Mouse (Mus musculus) CH12.LX (cell line): Measurements from ENCODE around the gene Trmt61a. TPM values are rescaled to one million over a fixed set of nuclear protein-coding genes. Genes with fewer than 3 reads are reported as not detected.

Experiments used
- DNase-seq: peaks from one replicate; pipeline ENCODE4 v3.0.0-alpha.2; 2013; ENCODE audit errors: extremely low read depth
- H3K27ac ChIP-seq: 2 replicates; pipeline ENCODE4 v1.5.1; 2012; ENCODE audit warnings: low read depth, mild to moderate bottlenecking, control low read depth, moderate library complexity; ENCODE audit not compliant: insufficient read depth
- H3K27me3 ChIP-seq: replicated peaks from 2 replicates; pipeline ENCODE3; 2012; ENCODE audit warnings: inconsistent platforms
- H3K36me3 ChIP-seq, 2 experiments: replicated peaks in 1 of 2; 2 replicates each; pipeline versions ENCODE3 to v1.6.1; 2012; ENCODE audit warnings: inconsistent platforms in 1 of 2, low read length in 1 of 2, mild to moderate bottlenecking in 1 of 2, mixed read lengths in 1 of 2, moderate library complexity in 1 of 2; ENCODE audit not compliant: control insufficient read depth in 1 of 2, insufficient read depth in 1 of 2
- H3K4me1 ChIP-seq, 2 experiments: 2 replicates each; pipeline ENCODE4 v1.6.1; 2012; ENCODE audit warnings: inconsistent platforms in 1 of 2, moderate library complexity in 1 of 2; ENCODE audit not compliant: insufficient read depth in 2 of 2, control insufficient read depth in 1 of 2
- H3K4me2 ChIP-seq: 2 replicates; pipeline ENCODE4 v1.6.1; 2012; ENCODE audit warnings: low read depth, mild to moderate bottlenecking, control low read depth; ENCODE audit not compliant: poor library complexity, insufficient read depth, severe bottlenecking
- H3K4me3 ChIP-seq, 3 experiments: fragments of 150-350 bp in 1 of 3; sonication (generic) in 1 of 3; replicated peaks in 1 of 3; 2 replicates each; pipeline versions ENCODE3 to v1.5.1; 2011 to 2012; ENCODE audit warnings: low read depth in 2 of 3, low read length in 2 of 3, mild to moderate bottlenecking in 2 of 3, moderate library complexity in 2 of 3, control low read depth in 1 of 3, improper control_type of control experiment in 1 of 3, inconsistent platforms in 1 of 3, mixed read lengths in 1 of 3; ENCODE audit not compliant: poor library complexity in 1 of 3
- H3K79me2 ChIP-seq: replicated peaks from 2 replicates; pipeline ENCODE4 v1.6.1; 2012; ENCODE audit warnings: mild to moderate bottlenecking, moderate library complexity; ENCODE audit not compliant: control insufficient read depth, poor library complexity, insufficient read depth, severe bottlenecking; ENCODE audit errors: extremely low read depth
- H3K9ac ChIP-seq: 2 replicates; pipeline ENCODE4 v1.6.1; 2012; ENCODE audit warnings: low read depth, mild to moderate bottlenecking, control low read depth, moderate library complexity; ENCODE audit not compliant: insufficient read depth
- H3K9me3 ChIP-seq: replicated peaks from 2 replicates; pipeline ENCODE3; 2012; ENCODE audit warnings: low read length, inconsistent platforms, mixed read lengths
- BHLHE40 ChIP-seq: IDR thresholded peaks from 2 replicates; pipeline ENCODE4 v1.6.1; 2011; ENCODE audit warnings: mild to moderate bottlenecking, low read depth, low read length, improper control_type of control experiment
- E2F4 ChIP-seq: IDR thresholded peaks from 2 replicates; pipeline ENCODE4 v1.6.1; 2011; ENCODE audit warnings: low read depth, low read length, improper control_type of control experiment; ENCODE audit not compliant: insufficient replicate concordance
- ELF1 ChIP-seq: IDR thresholded peaks from 2 replicates; pipeline ENCODE4 v1.6.1; 2014; ENCODE audit warnings: low read depth, mild to moderate bottlenecking, inconsistent platforms, low read length, improper control_type of control experiment
- GABPA ChIP-seq: IDR thresholded peaks from 2 replicates; pipeline ENCODE4 v1.6.1; 2012; ENCODE audit warnings: low read depth, low read length, improper control_type of control experiment, inconsistent platforms; ENCODE audit not compliant: insufficient replicate concordance
- JUN ChIP-seq: IDR thresholded peaks from 2 replicates; pipeline ENCODE4 v1.6.1; 2011; ENCODE audit warnings: low read depth, mild to moderate bottlenecking, low read length, improper control_type of control experiment, moderate library complexity; ENCODE audit not compliant: insufficient read depth
- JUND ChIP-seq: conservative IDR thresholded peaks from 2 replicates; pipeline ENCODE4 v1.6.1; 2011; ENCODE audit warnings: low read depth, low read length, improper control_type of control experiment
- KAT2A ChIP-seq: IDR thresholded peaks from 2 replicates; pipeline ENCODE4 v1.6.1; 2012; ENCODE audit warnings: low read length, improper control_type of control experiment, inconsistent platforms; ENCODE audit not compliant: insufficient replicate concordance
- MAFK ChIP-seq: IDR thresholded peaks from 2 replicates; pipeline ENCODE4 v1.6.1; 2011; ENCODE audit warnings: low read length, improper control_type of control experiment; ENCODE audit not compliant: insufficient replicate concordance
- MAZ ChIP-seq: IDR thresholded peaks from 2 replicates; pipeline ENCODE4 v1.6.1; 2012; ENCODE audit warnings: low read depth, mild to moderate bottlenecking, inconsistent platforms, low read length, improper control_type of control experiment, moderate library complexity
- POLR2A ChIP-seq: IDR thresholded peaks from 2 replicates; pipeline ENCODE4 v1.6.1; 2011; ENCODE audit warnings: low read depth, mild to moderate bottlenecking, improper control_type of control experiment, low read length
- RCOR1 ChIP-seq: conservative IDR thresholded peaks from 2 replicates; pipeline ENCODE4 v1.6.1; 2012; ENCODE audit warnings: low read depth, mild to moderate bottlenecking, inconsistent platforms, low read length, improper control_type of control experiment
- SIN3A ChIP-seq: IDR thresholded peaks from 2 replicates; pipeline ENCODE4 v1.6.1; 2012; ENCODE audit warnings: low read length, improper control_type of control experiment, inconsistent platforms
- UBTF ChIP-seq: IDR thresholded peaks from 2 replicates; pipeline ENCODE4 v1.6.1; 2012; ENCODE audit warnings: low read depth, mild to moderate bottlenecking, inconsistent platforms, low read length, improper control_type of control experiment, moderate library complexity
- USF1 ChIP-seq: IDR thresholded peaks from 2 replicates; pipeline ENCODE4 v1.6.1; 2014; ENCODE audit warnings: low read depth, mild to moderate bottlenecking, inconsistent platforms, low read length, improper control_type of control experiment
- USF2 ChIP-seq: conservative IDR thresholded peaks from 2 replicates; pipeline ENCODE4 v1.6.1; 2011; ENCODE audit warnings: low read depth, low read length, improper control_type of control experiment
- ZC3H11A ChIP-seq: IDR thresholded peaks from 2 replicates; pipeline ENCODE4 v1.6.1; 2012; ENCODE audit warnings: low read depth, mild to moderate bottlenecking, inconsistent platforms, low read length, improper control_type of control experiment
- ZKSCAN1 ChIP-seq: IDR thresholded peaks from 2 replicates; pipeline ENCODE4 v1.6.1; 2012; ENCODE audit warnings: low read depth, inconsistent platforms, low read length, improper control_type of control experiment, borderline replicate concordance
- ZMIZ1 ChIP-seq: IDR thresholded peaks from 2 replicates; pipeline ENCODE4 v1.6.1; 2012; ENCODE audit warnings: low read depth, mild to moderate bottlenecking, inconsistent platforms, low read length, improper control_type of control experiment
- ZNF384 ChIP-seq: IDR thresholded peaks from 2 replicates; pipeline ENCODE4 v1.6.1; 2012; ENCODE audit warnings: low read depth, low read length, improper control_type of control experiment, inconsistent platforms
- dilution Hi-C: fragments of 300-500 bp; cut with MboI; formaldehyde crosslinking; loops from 2 replicates; pipeline ENCODE4 v1.14.3; 2020; ENCODE audit warnings: low sequenced_read_pairs; ENCODE audit not compliant: extremely low pct_unique_long_range_greater_than_20kb, extremely low pct_ligation_motif_present
- in situ Hi-C: fragments of 300-500 bp; cut with MboI; formaldehyde crosslinking; loops from 3 replicates; pipeline ENCODE4 v1.14.3; 2019; ENCODE audit warnings: low sequenced_read_pairs, low pct_ligation_motif_present, low pct_unique_long_range_greater_than_20kb, mixed read lengths
- polyA plus RNA-seq: library from polyadenylated mRNA; unstranded; fragments of >175 nt; gene quantifications from 2 replicates; pipeline ENCODE4 v1.2.1, GENCODE M21; 2012; ENCODE audit warnings: low read depth; ENCODE audit not compliant: insufficient read length
- total RNA-seq, 2 experiments: library from RNA; depleted of rRNA; stranded (reverse); fragments of 300-350 nt in 1 of 2; fragments of >200 nt in 1 of 2; gene quantifications; 2 replicates each; pipeline ENCODE4 v1.2.3; 2012 to 2014

Gene Trmt61a
- total and polyA plus RNA-seq, 3 experiments = 21.8 to 37.4 (median 34.1) TPM

- Histone ChIP-seq H3K27ac (no peak overlapping the region), H3K36me3 (peaks cover 15 to 50% of the 10 kb centered on the region in 2 experiments), H3K9ac (no peak overlapping the region), H3K9me3 (no peaks in the 10 kb centered on the region), H3K79me2 (peaks cover 13% of the 10 kb centered on the region), H3K27me3 (no peaks in the 10 kb centered on the region), H3K4me2 (no peak overlapping the region), H3K4me3 (no peak overlapping the region), H3K4me1 (peaks cover 5 to 23% of the 10 kb centered on the region in 2 experiments)
- no peak for DNase-seq
- dilution Hi-C loops = no loop called here
- no peak for TF ChIP-seq USF1
- TF ChIP-seq E2F4 = no peak
- TF ChIP-seq UBTF = no peak
- no peak for TF ChIP-seq JUND
- no peak for TF ChIP-seq MAFK
- TF ChIP-seq GABPA = no peak
- no peak for TF ChIP-seq MAZ
- TF ChIP-seq ZMIZ1 = no peak
- in situ Hi-C loops = no loop called here
These were observed 30.3 kb downstream of the Trmt61a start for GRCm38 (mm10) chr12:111708181-111708580.

DNA sequence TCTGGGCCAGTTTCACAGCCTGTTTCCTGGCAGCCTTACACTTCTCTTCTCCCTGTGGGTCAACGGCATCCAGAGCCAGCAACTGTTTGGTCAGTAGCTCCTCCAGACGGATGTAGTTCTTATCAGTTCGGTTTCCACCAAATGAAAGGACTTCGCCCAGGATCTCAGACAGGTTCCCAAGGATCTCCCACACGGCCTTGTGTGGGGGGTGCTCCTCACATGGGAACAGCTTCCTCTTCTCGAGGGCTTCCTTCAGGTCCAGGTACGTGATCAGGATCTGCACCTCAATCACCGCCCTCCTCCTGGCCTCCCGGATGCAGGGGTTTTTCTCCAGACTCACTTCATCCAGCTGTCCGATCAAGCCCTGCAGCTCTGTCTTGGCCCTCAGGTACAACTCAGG lies 32.2 kb downstream of the Trmt61a start:
- in situ Hi-C loops = loop anchor here (5.0 to 10.0 kb wide), 2 partner anchors 33 to 55 kb away; partner anchors contain the start of gene Trmt61a
- H3K4me1 ChIP-seq = peaks cover 8 to 33% of the 10 kb centered on the region in 2 experiments
- no peak overlapping the region for H3K9ac ChIP-seq
- H3K4me2 ChIP-seq = no peak overlapping the region
- no peaks in the 10 kb centered on the region for H3K9me3 ChIP-seq
- no peaks in the 10 kb centered on the region for H3K27me3 ChIP-seq
- H3K79me2 ChIP-seq = peaks cover 26% of the 10 kb centered on the region
- H3K4me3 ChIP-seq = no peak overlapping the region
- dilution Hi-C loops = no loop called here
- no peak overlapping the region for H3K27ac ChIP-seq
- no peak for DNase-seq
- TF ChIP-seq SIN3A = no peak
- no peak for TF ChIP-seq KAT2A
- TF ChIP-seq ZKSCAN1 = no peak
- TF ChIP-seq JUN = no peak
- no peak for TF ChIP-seq BHLHE40
- TF ChIP-seq ZC3H11A = no peak
- TF ChIP-seq UBTF = no peak
- TF ChIP-seq MAFK = no peak
- no peak for TF ChIP-seq ELF1
- TF ChIP-seq RCOR1 = no peak
- no peak for TF ChIP-seq ZNF384
- TF ChIP-seq USF2 = no peak
- TF ChIP-seq MAZ = no peak
- no peak for TF ChIP-seq POLR2A
- TF ChIP-seq GABPA = no peak
- peaks cover 15 to 54% of the 10 kb centered on the region in 2 experiments for H3K36me3 ChIP-seq
